Mouse (Mus musculus) neural tube, embryonic 11.5 days (tissue): Measurements from ENCODE around the gene Zmynd15. TPM values are rescaled to one million over a fixed set of nuclear protein-coding genes. Genes with fewer than 3 reads are reported as not detected.

Source experiments
- microRNA-seq: library from miRNA; unstranded; fragments of <30 nt; microRNA quantifications from one replicate; pipeline ENCODE4, GENCODE M21; 2016
- polyA plus RNA-seq: library from polyadenylated mRNA; unstranded; fragments of >200 nt; fragmentation: Nextera tagmentation; extraction: Ambion mirVana; gene quantifications from 2 replicates; pipeline ENCODE4 v1.2.1, GENCODE M21; 2014

Gene Zmynd15
- polyA plus RNA-seq, 1 experiment from 2014 or later, result not detected

Small RNA genes lying within 50 kb of the gene (microRNA-seq; reads per million reads assigned to microRNA genes)
- not detected for gene Mir7115

Other genes starting within 250 kb of the Zmynd15 start
- 0.27 and 0.50 TPM in 2 replicates for gene Slc16a11, start 246.7 kb upstream of the Zmynd15 start, polyA plus RNA-seq
- 14.3 and 16.9 TPM in 2 replicates for gene Slc16a13, start 238.4 kb upstream of the Zmynd15 start, polyA plus RNA-seq
- gene Bcl6b, start 229.6 kb upstream of the Zmynd15 start, polyA plus RNA-seq, result 6.2 and 7.4 TPM in 2 replicates
- 183 and 204 TPM in 2 replicates for gene 0610010K14Rik, start 221.5 kb upstream of the Zmynd15 start, polyA plus RNA-seq
- 10.8 and 11.5 TPM in 2 replicates for gene Gm21988, start 219.6 kb upstream of the Zmynd15 start, polyA plus RNA-seq
- gene Rnasek, start 219.6 kb upstream of the Zmynd15 start, polyA plus RNA-seq, result 151 and 160 TPM in 2 replicates
- gene Alox12, start 204.1 kb upstream of the Zmynd15 start, polyA plus RNA-seq, result 4.0 and 4.7 TPM in 2 replicates
- gene Alox12e, start 136.8 kb upstream of the Zmynd15 start, polyA plus RNA-seq, result not detected in 2 replicates
- not detected in 2 replicates for gene Alox15, start 107.4 kb upstream of the Zmynd15 start, polyA plus RNA-seq
- gene Pelp1, start 49.4 kb upstream of the Zmynd15 start, polyA plus RNA-seq, result 38.3 and 41.8 TPM in 2 replicates
- gene Arrb2, start 26.8 kb upstream of the Zmynd15 start, polyA plus RNA-seq, result 24.2 and 31.0 TPM in 2 replicates
- gene Med11, start 7.5 kb upstream of the Zmynd15 start, polyA plus RNA-seq, result 39.1 and 41.6 TPM in 2 replicates
- gene Cxcl16, start 551 bp downstream of the Zmynd15 start, polyA plus RNA-seq, result 0.84 and 0.93 TPM in 2 replicates
- gene Tm4sf5, start 45.8 kb downstream of the Zmynd15 start, polyA plus RNA-seq, result not detected in 2 replicates
- gene Vmo1, start 55.2 kb downstream of the Zmynd15 start, polyA plus RNA-seq, result 0.39 TPM in 1 of 2 replicates, not detected in the other
- 0.20 TPM in 1 of 2 replicates, not detected in the other for gene Gltpd2, start 59.8 kb downstream of the Zmynd15 start, polyA plus RNA-seq
- 898 and 923 TPM in 2 replicates for gene Psmb6, start 65.9 kb downstream of the Zmynd15 start, polyA plus RNA-seq
- not detected in 2 replicates for gene Gm40193, start 73.5 kb downstream of the Zmynd15 start, polyA plus RNA-seq
- gene Pld2, start 80.6 kb downstream of the Zmynd15 start, polyA plus RNA-seq, result 2.9 and 4.0 TPM in 2 replicates
- 15.0 and 16.0 TPM in 2 replicates for gene Mink1, start 103.4 kb downstream of the Zmynd15 start, polyA plus RNA-seq
- gene 4930544D05Rik, start 156.4 kb downstream of the Zmynd15 start, polyA plus RNA-seq, result not detected in 2 replicates
- 0.41 TPM in 1 of 2 replicates, not detected in the other for gene Chrne, start 159.8 kb downstream of the Zmynd15 start, polyA plus RNA-seq
- 1.3 and 1.6 TPM in 2 replicates for gene Gp1ba, start 179.7 kb downstream of the Zmynd15 start, polyA plus RNA-seq
- gene Rnf167, start 187.8 kb downstream of the Zmynd15 start, polyA plus RNA-seq, result 86.4 and 92.9 TPM in 2 replicates
- 142 and 146 TPM in 2 replicates for gene Slc25a11, start 188.0 kb downstream of the Zmynd15 start, polyA plus RNA-seq
- gene Pfn1, start 195.2 kb downstream of the Zmynd15 start, polyA plus RNA-seq, result 1,399 and 1,464 TPM in 2 replicates
- 39.3 and 48.9 TPM in 2 replicates for gene Eno3, start 197.8 kb downstream of the Zmynd15 start, polyA plus RNA-seq
- gene Spag7, start 210.0 kb downstream of the Zmynd15 start, polyA plus RNA-seq, result 146 and 152 TPM in 2 replicates
- gene Camta2, start 228.7 kb downstream of the Zmynd15 start, polyA plus RNA-seq, result 10.7 and 10.8 TPM in 2 replicates
- gene Inca1, start 240.7 kb downstream of the Zmynd15 start, polyA plus RNA-seq, result 0.86 and 1.3 TPM in 2 replicates
- 5.4 and 6.5 TPM in 2 replicates for gene Kif1c, start 241.1 kb downstream of the Zmynd15 start, polyA plus RNA-seq